Mouse (Mus musculus) limb, embryonic 10.5 days (tissue): Measurements from ENCODE around the gene Fubp3. TPM values are rescaled to one million over a fixed set of nuclear protein-coding genes. Genes with fewer than 3 reads are reported as not detected.
"Not testable (repeated sequence)": the region's sequence is repeated elsewhere in the genome, so short reads cannot be mapped to it uniquely, and the experiment has no call there.

ENCODE experiments used
- DNase-seq: peaks from one replicate; pipeline ENCODE4 v3.0.0-alpha.2; 2017; ENCODE audit warnings: low spot score
- H3K27ac ChIP-seq: fragments of 300-500 bp; sonication (generic); 2 replicates; pipeline ENCODE4 v1.5.1; 2016; ENCODE audit warnings: mild to moderate bottlenecking
- H3K27me3 ChIP-seq: fragments of 300-500 bp; sonication (generic); 2 replicates; pipeline ENCODE4 v1.6.1; 2016; ENCODE audit warnings: low read depth, mild to moderate bottlenecking; ENCODE audit not compliant: poor library complexity, severe bottlenecking
- H3K36me3 ChIP-seq: fragments of 300-500 bp; sonication (generic); 2 replicates; pipeline ENCODE4 v1.6.1; 2016; ENCODE audit warnings: mild to moderate bottlenecking, moderate library complexity
- H3K4me1 ChIP-seq: fragments of 300-500 bp; sonication (generic); 2 replicates; pipeline ENCODE4 v1.6.1; 2016
- H3K4me3 ChIP-seq: fragments of 300-500 bp; sonication (generic); 2 replicates; pipeline ENCODE4 v1.5.1; 2016; ENCODE audit warnings: mild to moderate bottlenecking, moderate library complexity
- H3K9me3 ChIP-seq: fragments of 300-500 bp; sonication (generic); replicated peaks from 2 replicates; pipeline ENCODE4 v1.6.1; 2016; ENCODE audit warnings: mild to moderate bottlenecking
- WGBS: fragments of 180-500 bp; shearing (Covaris S2); methylation state at CpG from one replicate; pipeline ENCODE4 v1.1.7; 2016; 5-methylcytosine and 5-hydroxymethylcytosine counted together
- polyA plus RNA-seq: library from polyadenylated mRNA; unstranded; fragments of >200 nt; fragmentation: Nextera tagmentation; extraction: Ambion mirVana; gene quantifications from 2 replicates; pipeline ENCODE4 v1.2.1, GENCODE M21; 2016

The Fubp3 gene
- 84.1 and 92.1 TPM in 2 replicates for polyA plus RNA-seq

DNA sequence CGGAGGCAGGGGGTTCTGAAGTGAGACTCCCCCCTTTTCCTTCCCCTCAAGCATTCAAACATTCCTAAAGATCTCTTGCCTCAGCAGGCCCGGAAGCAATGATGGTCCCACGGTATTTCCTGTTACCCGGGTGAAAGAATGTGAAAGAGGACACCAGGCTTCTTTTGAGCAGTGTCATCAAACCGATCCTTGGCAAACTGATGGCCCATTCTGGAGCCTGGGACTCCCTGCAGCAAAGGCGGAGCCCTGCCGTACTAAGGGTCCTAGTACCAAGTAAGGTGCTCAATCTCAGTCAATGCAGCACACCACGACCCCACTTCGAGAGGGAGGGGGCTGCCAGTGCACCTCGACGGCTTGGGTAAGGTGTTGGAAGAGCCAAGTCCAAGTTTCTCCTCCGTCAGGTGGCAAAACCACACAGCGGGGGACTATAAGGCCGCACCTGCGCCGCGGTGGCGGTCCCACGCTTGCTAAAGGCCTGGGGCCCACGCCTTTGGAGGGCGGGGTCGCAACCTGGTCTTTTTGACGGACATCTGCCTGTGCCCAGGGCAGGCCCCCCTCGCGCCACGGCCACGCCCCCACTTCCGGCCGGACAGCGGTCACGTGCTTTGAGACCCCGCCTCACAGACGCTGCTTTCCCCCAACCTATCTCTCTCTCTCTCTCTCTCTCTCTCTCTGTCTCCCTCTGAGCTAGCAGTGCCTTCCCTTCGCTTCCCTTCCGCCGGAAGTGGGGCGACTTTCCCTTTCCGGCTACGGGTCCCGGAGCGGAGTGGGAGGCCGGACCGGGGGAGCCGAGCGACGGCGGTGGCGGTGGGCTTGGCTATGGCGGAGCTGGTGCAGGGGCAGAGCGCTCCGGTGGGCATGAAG lies at the start of gene Fubp3:
Gene Fubp3 (plus strand): TSS at position 601 of the 864 bp plus-strand sequence.
- DNase-seq: peak; percentile 96
- WGBS: 2% methylated on average over 51 of the region's 51 CpGs
- peak within 1 kb of the TSS; percentile 100 for H3K4me3 ChIP-seq
- H3K27me3 ChIP-seq: no peaks in the 10 kb centered on the region
- H3K36me3 ChIP-seq: peaks cover 30% of the 10 kb centered on the region
- H3K27ac ChIP-seq: peak within 1 kb of the TSS; percentile 97
- no peaks in the 10 kb centered on the region for H3K9me3 ChIP-seq
- peaks cover 22% of the 10 kb centered on the region for H3K4me1 ChIP-seq

- Histone ChIP-seq H3K27me3 (peaks cover 12% of the 10 kb centered on the region; the same call in 1 of the 2 replicates), H3K27ac (peak overlapping the region; percentile 14; the same call in 1 of the 2 replicates)
- WGBS: 77% methylated on average over 5 of the region's 5 CpGs
Measured at GRCm38 (mm10) chr2:31524641-31525040, 47.8 kb upstream of the Fubp3 start.

GRCm38 (mm10) chr2:31525778-31526177 lies 46.7 kb upstream of the Fubp3 start:
- Histone ChIP-seq H3K4me3 (no peak overlapping the region), H3K9me3 (no peaks in the 10 kb centered on the region), H3K4me1 (peaks cover 30% of the 10 kb centered on the region), H3K36me3 (no peaks in the 10 kb centered on the region), H3K27me3 (peaks cover 12% of the 10 kb centered on the region; the same call in 1 of the 2 replicates), H3K27ac (no peak overlapping the region)
- 41% methylated on average over 10 of the region's 10 CpGs for WGBS
- DNase-seq: no peak

More at GRCm38 (mm10) chr2:31524641-31525040, 47.8 kb upstream of the Fubp3 start:
- no peak for DNase-seq
- no peaks in the 10 kb centered on the region for H3K36me3 ChIP-seq
- H3K4me3 ChIP-seq: no peak overlapping the region
- no peaks in the 10 kb centered on the region for H3K9me3 ChIP-seq
- H3K4me1 ChIP-seq: peaks cover 25% of the 10 kb centered on the region

GRCm38 (mm10) chr2:31530201-31530600 lies 42.2 kb upstream of the Fubp3 start:
- 0 out of 2 replicates have a peak, but pooled peaks cover 3% of the 10 kb centered on the region for H3K27me3 ChIP-seq
- H3K9me3 ChIP-seq: no peaks in the 10 kb centered on the region
- H3K36me3 ChIP-seq: no peaks in the 10 kb centered on the region
- no peak overlapping the region for H3K4me3 ChIP-seq
- no peak for DNase-seq
- peaks cover 30% of the 10 kb centered on the region for H3K4me1 ChIP-seq
- no peak overlapping the region for H3K27ac ChIP-seq
- WGBS: 42% methylated on average over 5 of the region's 5 CpGs

GRCm38 (mm10) chr2:31537054-31537453 lies 35.4 kb upstream of the Fubp3 start:
- no peaks in the 10 kb centered on the region for H3K27me3 ChIP-seq
- DNase-seq: no peak
- no peaks in the 10 kb centered on the region for H3K9me3 ChIP-seq
- 69% methylated on average over 5 of the region's 5 CpGs for WGBS
- H3K4me3 ChIP-seq: no peak overlapping the region
- no peaks in the 10 kb centered on the region for H3K4me1 ChIP-seq
- no peaks in the 10 kb centered on the region for H3K36me3 ChIP-seq
- H3K27ac ChIP-seq: no peak overlapping the region

- Histone ChIP-seq H3K4me1 (no peaks in the 10 kb centered on the region), H3K27ac (no peak overlapping the region), H3K4me3 (no peak overlapping the region), H3K9me3 (no peaks in the 10 kb centered on the region), H3K36me3 (no peaks in the 10 kb centered on the region), H3K27me3 (no peaks in the 10 kb centered on the region)
- no peak for DNase-seq
- 78% methylated on average over 5 of the region's 5 CpGs for WGBS
Measured at GRCm38 (mm10) chr2:31538745-31539144, 33.7 kb upstream of the Fubp3 start.

DNA sequence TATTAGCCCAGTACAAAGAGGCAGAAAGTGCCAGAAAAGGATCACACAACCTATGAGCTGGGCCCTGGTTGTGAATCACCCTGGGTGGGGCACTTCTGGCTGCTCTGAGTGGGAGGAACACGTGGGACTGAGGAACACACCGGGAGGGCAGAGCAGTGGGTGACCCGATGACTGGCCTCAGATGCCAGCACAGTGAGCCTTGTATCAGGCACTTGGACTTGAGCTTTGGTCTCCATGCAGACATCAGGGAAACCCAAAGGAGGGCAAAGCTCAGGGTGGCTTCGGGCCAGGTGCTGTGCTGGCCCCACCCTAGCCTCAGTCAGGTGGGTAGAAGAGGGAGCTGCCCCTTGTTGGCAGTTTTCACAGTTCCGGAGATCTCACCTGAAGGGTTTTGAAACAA lies 30.9 kb upstream of the Fubp3 start:
- no peak overlapping the region for H3K27ac ChIP-seq
- H3K4me3 ChIP-seq: no peak overlapping the region
- H3K9me3 ChIP-seq: no peaks in the 10 kb centered on the region
- no peaks in the 10 kb centered on the region for H3K36me3 ChIP-seq
- 0 out of 2 replicates have a peak, but pooled peaks cover 3% of the 10 kb centered on the region for H3K27me3 ChIP-seq
- no peaks in the 10 kb centered on the region for H3K4me1 ChIP-seq
- WGBS: 94% methylated on average over 5 of the region's 5 CpGs
- DNase-seq: no peak

DNA sequence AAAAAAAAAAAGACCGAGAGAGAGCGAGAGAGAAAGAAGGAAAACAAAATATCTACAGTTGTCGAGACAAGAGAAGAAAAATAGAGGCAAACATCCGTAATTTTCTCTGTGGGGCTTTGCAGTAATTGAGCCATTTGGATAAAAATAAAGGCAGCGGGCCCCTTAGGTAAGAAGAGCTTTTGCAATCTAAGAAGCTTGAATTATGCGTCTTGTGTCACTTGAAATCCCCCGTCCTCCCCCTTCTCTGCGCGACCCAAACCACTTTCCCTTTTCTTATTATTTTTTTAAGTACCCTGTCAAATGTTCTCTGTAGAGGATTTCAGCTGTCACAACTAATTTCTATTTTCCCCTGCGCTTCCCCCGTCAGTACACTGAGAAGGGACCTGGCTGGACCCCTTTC lies 24.7 kb upstream of the Fubp3 start:
- Histone ChIP-seq H3K4me3 (no peak overlapping the region), H3K4me1 (no peaks in the 10 kb centered on the region), H3K27me3 (0 out of 2 replicates have a peak, but pooled peaks cover 3% of the 10 kb centered on the region), H3K36me3 (no peaks in the 10 kb centered on the region), H3K9me3 (no peaks in the 10 kb centered on the region), H3K27ac (no peak overlapping the region)
- WGBS: 72% methylated on average over 11 of the region's 11 CpGs
- DNase-seq: no peak

DNA sequence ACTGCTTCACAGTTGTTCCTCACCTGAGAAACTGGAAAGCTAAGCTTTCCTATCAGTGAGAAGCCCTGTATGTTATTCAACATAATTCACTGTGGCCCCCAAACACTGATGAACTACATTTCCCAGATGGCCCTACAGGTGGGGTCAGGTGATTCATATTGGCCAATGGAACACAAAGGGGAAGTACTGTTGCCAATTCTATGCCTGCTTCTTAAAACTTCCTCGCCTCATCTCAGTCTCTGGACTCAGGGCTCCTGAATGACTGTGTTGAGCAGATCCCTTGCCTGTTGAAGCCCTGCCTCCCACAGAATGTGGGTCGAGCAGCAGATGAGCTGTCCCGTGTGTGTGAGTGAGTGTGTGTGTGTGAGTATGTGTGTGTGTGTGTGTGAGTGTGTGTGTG lies 21.9 kb upstream of the Fubp3 start:
- no peak overlapping the region for H3K27ac ChIP-seq
- no peak for DNase-seq
- no peaks in the 10 kb centered on the region for H3K4me1 ChIP-seq
- H3K36me3 ChIP-seq: no peaks in the 10 kb centered on the region
- H3K27me3 ChIP-seq: no peaks in the 10 kb centered on the region
- H3K9me3 ChIP-seq: no peaks in the 10 kb centered on the region
- H3K4me3 ChIP-seq: no peak overlapping the region
- 88% methylated on average over 3 of the region's 3 CpGs for WGBS

GRCm38 (mm10) chr2:31551351-31551750 lies 21.1 kb upstream of the Fubp3 start:
- not testable (repeated sequence) for H3K27me3 ChIP-seq, H3K27ac ChIP-seq, DNase-seq, H3K4me3 ChIP-seq, H3K9me3 ChIP-seq, H3K4me1 ChIP-seq, H3K36me3 ChIP-seq
- WGBS: 84% methylated on average over 3 of the region's 3 CpGs

- no peak for DNase-seq
- Histone ChIP-seq H3K9me3 (no peaks in the 10 kb centered on the region), H3K27me3 (no peaks in the 10 kb centered on the region), H3K36me3 (no peaks in the 10 kb centered on the region), H3K27ac (no peak overlapping the region), H3K4me1 (no peaks in the 10 kb centered on the region), H3K4me3 (no peak overlapping the region)
- WGBS: 89% methylated on average over 10 of the region's 10 CpGs
Measured at GRCm38 (mm10) chr2:31551971-31552370, 20.5 kb upstream of the Fubp3 start.

- 81% methylated on average over 5 of the region's 5 CpGs for WGBS
- DNase-seq: no peak
- Histone ChIP-seq H3K36me3 (no peaks in the 10 kb centered on the region), H3K27ac (no peak overlapping the region), H3K4me1 (no peaks in the 10 kb centered on the region), H3K9me3 (no peaks in the 10 kb centered on the region), H3K4me3 (no peak overlapping the region), H3K27me3 (no peaks in the 10 kb centered on the region)
Measured at GRCm38 (mm10) chr2:31554619-31555018, 17.8 kb upstream of the Fubp3 start.

- 4% methylated on average over 41 of the region's 41 CpGs for WGBS
- Histone ChIP-seq H3K4me3 (peak overlapping the region; percentile 100), H3K27me3 (no peaks in the 10 kb centered on the region), H3K4me1 (peaks cover 22% of the 10 kb centered on the region), H3K9me3 (no peaks in the 10 kb centered on the region), H3K36me3 (peaks cover 35% of the 10 kb centered on the region), H3K27ac (peak overlapping the region; percentile 97)
- no peak for DNase-seq
Measured at GRCm38 (mm10) chr2:31572915-31573635, 624 bp downstream of the Fubp3 start.
